Mouse (Mus musculus): ENCODE results near the gene Snx1. TPM values are rescaled to one million over a fixed set of nuclear protein-coding genes. Genes with fewer than 3 reads are reported as not detected.
A peak's percentile ranks its signal among the peaks of the same experiment; 100 is the strongest.

The Snx1 gene
- polyA plus RNA-seq, 1 experiment from 2014 or later: 124 TPM

DNA sequence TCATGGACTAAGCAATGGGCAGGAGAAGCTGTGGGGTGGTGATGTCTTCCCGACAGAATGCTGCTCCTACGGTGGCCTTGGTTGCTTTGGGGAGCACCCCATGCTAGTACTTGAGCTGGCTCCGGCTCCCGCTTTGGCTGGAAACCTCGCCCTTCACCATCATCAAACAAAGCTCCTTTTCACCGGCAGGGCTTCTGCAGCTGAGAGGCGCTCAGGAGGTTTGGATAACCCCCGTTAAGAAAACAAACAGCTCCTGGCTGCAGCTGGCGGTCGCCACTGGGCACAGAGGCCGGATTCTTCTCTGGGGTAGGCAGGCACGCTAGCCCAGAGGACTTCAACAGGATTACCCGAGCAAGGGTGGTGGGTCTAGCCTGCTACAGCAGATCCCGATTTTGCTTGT lies 47.9 kb downstream of the Snx1 start:
- WGBS: 6% methylated on average over 14 of the region's 14 CpGs
- peaks cover 16% of the 10 kb centered on the region for H3K4me1 ChIP-seq
- H3K4me3 ChIP-seq: peak overlapping the region; percentile 39
- H3K27me3 ChIP-seq (replicated peaks; ENCODE audit: low read depth, poor library complexity, severe bottlenecking): no peaks in the 10 kb centered on the region
- peak overlapping the region; percentile 26 for H3K27ac ChIP-seq (replicated peaks)
- no peaks in the 10 kb centered on the region for H3K36me3 ChIP-seq (replicated peaks)
- 0 out of 2 replicates have a peak, but pooled peaks cover 6% of the 10 kb centered on the region for H3K9me3 ChIP-seq
- DNase-seq (ENCODE audit: low spot score): peak; percentile 78

DNA sequence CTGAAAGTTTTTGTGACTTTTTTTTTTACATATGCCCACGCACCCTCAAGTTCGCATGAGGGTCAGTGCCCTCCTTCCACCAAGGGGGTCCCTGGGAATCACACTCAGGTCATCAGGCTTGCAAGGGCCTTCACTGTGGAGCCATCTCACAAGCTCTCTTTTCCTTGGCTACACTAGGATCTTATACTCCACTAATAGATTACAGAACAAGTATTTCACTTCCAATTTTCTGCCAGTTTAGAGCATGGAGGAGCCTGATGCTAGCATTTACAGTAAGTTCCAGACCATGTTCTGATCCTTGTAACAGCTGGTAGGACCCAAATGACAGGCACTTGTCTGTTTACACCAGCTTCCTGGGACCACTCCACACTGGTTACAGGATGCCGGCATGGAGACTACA lies 48.3 kb downstream of the Snx1 start:
- WGBS: 57% methylated on average over 3 of the region's 3 CpGs
- H3K27ac ChIP-seq (replicated peaks): peak overlapping the region; percentile 26
- H3K4me3 ChIP-seq: peak overlapping the region; percentile 39; the same call in 1 of the 2 replicates

DNA sequence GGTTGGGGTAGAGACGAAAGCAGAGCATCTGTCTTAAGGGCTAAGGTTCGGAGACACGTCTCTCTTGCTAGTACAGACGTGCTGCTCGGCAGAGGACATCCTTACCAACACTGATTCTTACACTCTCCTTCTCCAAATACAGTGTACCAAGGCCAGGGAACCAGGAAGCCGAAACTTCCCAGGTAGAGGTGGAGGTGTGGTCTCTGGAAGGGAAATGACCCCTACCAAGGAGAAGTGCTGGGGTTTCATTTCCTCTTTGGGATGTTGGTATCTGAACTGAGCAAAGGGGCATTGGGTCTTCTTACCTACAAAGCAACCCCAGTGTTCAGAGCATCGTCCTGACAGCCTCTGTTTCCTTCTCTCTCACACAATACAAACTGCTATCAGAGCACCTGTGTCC lies 53.6 kb downstream of the Snx1 start:
- 0 out of 2 replicates have a peak, but pooled peaks cover 6% of the 10 kb centered on the region for H3K9me3 ChIP-seq
- peaks cover 36% of the 10 kb centered on the region for H3K27me3 ChIP-seq (replicated peaks; ENCODE audit: low read depth, poor library complexity, severe bottlenecking)
- WGBS: 90% methylated on average over 7 of the region's 7 CpGs
- no peak for DNase-seq (ENCODE audit: low spot score)
- H3K4me1 ChIP-seq: peaks cover 16% of the 10 kb centered on the region
- peaks cover under 1% of the 10 kb centered on the region; the same call in 1 of the 2 replicates for H3K36me3 ChIP-seq (replicated peaks)
- H3K4me3 ChIP-seq: no peak overlapping the region
- no peak overlapping the region for H3K27ac ChIP-seq (replicated peaks)

More for the DNA sequence above, 48.3 kb downstream of the Snx1 start:
- DNase-seq (ENCODE audit: low spot score): no peak
- Histone ChIP-seq H3K4me1 (peaks cover 16% of the 10 kb centered on the region), H3K36me3 (replicated peaks) (no peaks in the 10 kb centered on the region), H3K27me3 (replicated peaks; ENCODE audit: low read depth, poor library complexity, severe bottlenecking) (no peaks in the 10 kb centered on the region), H3K9me3 (0 out of 2 replicates have a peak, but pooled peaks cover 6% of the 10 kb centered on the region)

DNA sequence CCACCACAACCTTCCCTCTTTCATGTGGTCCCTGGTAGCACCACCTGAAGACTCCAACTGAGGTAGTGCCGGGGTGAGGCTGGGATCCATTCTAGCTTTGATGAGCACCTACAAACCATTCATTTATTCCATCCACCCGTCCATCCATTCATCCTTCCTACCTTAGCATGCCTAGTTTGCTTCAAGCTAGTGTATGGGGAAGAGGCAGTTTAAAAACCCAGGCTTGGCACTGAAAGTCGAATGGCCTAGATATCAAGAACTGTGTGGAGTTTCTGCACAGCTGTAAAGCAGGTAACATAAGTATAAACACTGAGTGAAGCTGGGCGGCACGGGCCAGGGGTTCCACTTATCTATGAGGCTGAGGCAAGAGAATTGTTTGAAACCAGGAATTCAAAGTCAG lies 56.2 kb downstream of the Snx1 start:
- Histone ChIP-seq H3K27ac (replicated peaks) (no peak overlapping the region), H3K36me3 (replicated peaks) (peaks cover 27% of the 10 kb centered on the region), H3K4me1 (peaks cover 23% of the 10 kb centered on the region), H3K27me3 (replicated peaks; ENCODE audit: low read depth, poor library complexity, severe bottlenecking) (peaks cover 49% of the 10 kb centered on the region), H3K9me3 (0 out of 2 replicates have a peak, but pooled peaks cover 6% of the 10 kb centered on the region), H3K4me3 (peak overlapping the region; percentile 65; the same call in 1 of the 2 replicates)
- DNase-seq (ENCODE audit: low spot score): no peak
- WGBS: 89% methylated on average over 5 of the region's 5 CpGs

DNA sequence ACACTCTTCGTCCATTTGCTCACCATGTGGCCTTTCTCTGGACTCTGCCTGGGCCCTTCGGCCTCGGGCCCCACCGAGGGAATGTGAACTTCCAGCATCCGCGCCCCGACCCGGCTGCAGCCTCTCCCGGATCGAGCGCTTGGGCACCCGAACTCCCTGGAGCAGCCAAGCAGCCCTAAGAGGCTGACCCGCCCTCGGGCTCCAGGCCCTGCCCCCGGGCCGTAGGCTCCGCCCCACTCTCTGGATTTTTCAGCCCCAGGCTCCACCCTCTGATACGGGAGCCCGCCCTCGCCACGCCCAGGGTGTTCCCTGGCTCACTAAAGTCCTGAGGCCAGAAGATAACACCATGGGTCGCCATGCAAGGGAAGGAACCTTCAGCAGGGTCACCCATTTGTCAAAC lies 56.8 kb downstream of the Snx1 start, which contains the start of gene Snx22:
TSS of gene Snx22 (minus strand) at position 137 of the 400 bp plus-strand sequence.
- Histone ChIP-seq H3K27me3 (replicated peaks; ENCODE audit: low read depth, poor library complexity, severe bottlenecking) (peaks cover 49% of the 10 kb centered on the region), H3K9me3 (0 out of 2 replicates have a peak, but pooled peaks cover 5% of the 10 kb centered on the region), H3K4me3 (peak within 1 kb of the TSS; percentile 65), H3K27ac (replicated peaks) (peak within 1 kb of the TSS; percentile 63), H3K4me1 (peaks cover 23% of the 10 kb centered on the region), H3K36me3 (replicated peaks) (peaks cover 31% of the 10 kb centered on the region)
- 2% methylated on average over 22 of the region's 22 CpGs for WGBS
- DNase-seq (ENCODE audit: low spot score): peak; percentile 87

DNA sequence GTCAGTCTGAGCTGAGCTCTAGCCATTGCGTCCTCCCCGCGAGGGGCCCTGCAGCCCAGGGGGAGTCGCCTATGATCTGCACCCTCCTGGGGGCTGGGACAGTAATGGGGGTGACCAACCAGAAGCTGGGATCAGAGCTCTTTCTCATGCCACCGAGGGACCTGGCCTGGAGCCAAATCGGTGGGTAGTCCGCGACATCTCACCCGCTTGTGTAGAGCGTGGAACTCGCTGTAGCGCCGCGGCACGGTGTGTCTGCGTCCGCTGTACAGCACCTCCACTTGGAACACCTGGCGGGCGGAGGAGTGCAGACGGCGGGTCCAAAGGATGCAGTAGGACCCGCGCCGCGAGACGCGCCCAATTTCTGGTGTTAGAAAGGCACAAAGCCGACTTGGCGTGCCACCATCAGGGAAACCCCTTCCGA lies 57.4 kb downstream of the Snx1 start:
- peak overlapping the region; percentile 63 for H3K27ac ChIP-seq (replicated peaks)
- H3K4me3 ChIP-seq: peak overlapping the region; percentile 65
- H3K36me3 ChIP-seq (replicated peaks): peaks cover 37% of the 10 kb centered on the region
- WGBS: 1% methylated on average over 30 of the region's 30 CpGs
- no peaks in the 10 kb centered on the region for H3K9me3 ChIP-seq
- DNase-seq (ENCODE audit: low spot score): peak; percentile 51
- peaks cover 23% of the 10 kb centered on the region for H3K4me1 ChIP-seq
- peaks cover 49% of the 10 kb centered on the region for H3K27me3 ChIP-seq (replicated peaks; ENCODE audit: low read depth, poor library complexity, severe bottlenecking)

DNA sequence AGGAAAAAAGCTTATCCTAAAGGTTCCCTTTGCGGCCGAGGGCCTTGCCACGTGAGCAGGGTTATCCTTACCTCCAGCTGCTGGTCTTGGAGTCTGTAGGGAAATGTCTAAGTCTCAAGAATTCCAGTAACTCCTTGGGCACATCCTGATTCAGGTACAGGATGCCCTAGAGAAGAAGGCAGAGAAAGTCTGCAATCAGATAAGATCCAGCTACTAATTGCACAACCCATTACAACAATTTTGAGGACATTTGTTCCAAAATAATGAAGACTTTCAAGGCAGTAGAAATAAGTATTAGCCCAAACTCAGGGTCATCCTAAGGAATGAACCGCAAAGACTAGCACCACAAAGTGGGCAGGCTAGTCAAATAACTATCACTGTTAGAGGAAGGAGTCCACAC lies 58.3 kb downstream of the Snx1 start:
- no peak for DNase-seq (ENCODE audit: low spot score)
- Histone ChIP-seq H3K4me3 (peak overlapping the region; percentile 65; the same call in 1 of the 2 replicates), H3K9me3 (no peaks in the 10 kb centered on the region), H3K27me3 (replicated peaks; ENCODE audit: low read depth, poor library complexity, severe bottlenecking) (peaks cover 49% of the 10 kb centered on the region), H3K36me3 (replicated peaks) (peaks cover 46% of the 10 kb centered on the region), H3K27ac (replicated peaks) (no peak overlapping the region), H3K4me1 (peaks cover 23% of the 10 kb centered on the region)
- 48% methylated on average over 4 of the region's 4 CpGs for WGBS

DNA sequence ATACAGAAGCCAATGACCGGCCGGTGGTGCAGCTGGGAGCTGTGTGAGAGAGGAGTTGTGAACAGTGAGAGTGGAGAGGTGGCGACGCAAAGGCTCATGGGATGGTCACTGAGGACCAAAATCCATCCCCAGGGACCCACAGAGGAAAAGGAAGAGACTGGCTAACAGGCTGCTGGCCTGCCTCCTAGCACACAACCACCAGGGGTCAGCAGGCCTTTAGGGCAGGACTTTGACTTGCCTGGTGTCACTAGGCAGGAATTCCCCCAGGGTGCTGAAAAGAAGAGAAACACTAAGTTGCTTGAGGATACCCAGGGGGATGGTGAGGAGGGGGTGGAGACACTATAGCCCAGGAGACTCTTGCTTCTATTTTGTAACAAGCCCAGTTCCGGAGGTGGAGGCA lies 58.8 kb downstream of the Snx1 start:
- 14% methylated on average over 5 of the region's 5 CpGs for WGBS
- DNase-seq (ENCODE audit: low spot score): peak; percentile 53
- Histone ChIP-seq H3K27ac (replicated peaks) (no peak overlapping the region), H3K9me3 (no peaks in the 10 kb centered on the region), H3K4me3 (no peak overlapping the region), H3K4me1 (peaks cover 23% of the 10 kb centered on the region), H3K27me3 (replicated peaks; ENCODE audit: low read depth, poor library complexity, severe bottlenecking) (peaks cover 49% of the 10 kb centered on the region), H3K36me3 (replicated peaks) (peaks cover 51% of the 10 kb centered on the region)

DNA sequence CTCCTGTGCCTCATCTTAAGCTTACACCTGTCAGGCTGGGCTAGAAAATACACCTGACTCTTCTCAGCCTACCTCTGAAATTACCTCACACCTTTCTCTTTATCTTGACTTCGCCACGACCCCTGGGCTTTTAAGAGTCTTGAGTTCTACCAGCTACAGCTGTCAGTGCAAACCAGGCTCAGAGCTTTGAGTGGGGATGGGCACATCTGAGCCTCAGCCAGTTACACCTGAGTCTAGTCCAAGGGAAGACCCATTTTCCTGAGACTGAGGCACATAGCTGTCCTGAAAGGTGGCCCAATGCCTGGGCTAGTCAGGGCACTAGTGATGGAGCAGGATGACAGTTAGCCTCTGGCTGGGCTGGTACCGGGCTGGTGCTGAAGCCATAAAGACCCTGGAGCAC lies 59.6 kb downstream of the Snx1 start:
- H3K9me3 ChIP-seq: no peaks in the 10 kb centered on the region
- DNase-seq (ENCODE audit: low spot score): no peak
- H3K4me1 ChIP-seq: peaks cover 23% of the 10 kb centered on the region
- H3K27ac ChIP-seq (replicated peaks): no peak overlapping the region
- no peak overlapping the region for H3K4me3 ChIP-seq
- 90% methylated on average over 3 of the region's 3 CpGs for WGBS
- H3K36me3 ChIP-seq (replicated peaks): peaks cover 55% of the 10 kb centered on the region
- peaks cover 49% of the 10 kb centered on the region for H3K27me3 ChIP-seq (replicated peaks; ENCODE audit: low read depth, poor library complexity, severe bottlenecking)

DNA sequence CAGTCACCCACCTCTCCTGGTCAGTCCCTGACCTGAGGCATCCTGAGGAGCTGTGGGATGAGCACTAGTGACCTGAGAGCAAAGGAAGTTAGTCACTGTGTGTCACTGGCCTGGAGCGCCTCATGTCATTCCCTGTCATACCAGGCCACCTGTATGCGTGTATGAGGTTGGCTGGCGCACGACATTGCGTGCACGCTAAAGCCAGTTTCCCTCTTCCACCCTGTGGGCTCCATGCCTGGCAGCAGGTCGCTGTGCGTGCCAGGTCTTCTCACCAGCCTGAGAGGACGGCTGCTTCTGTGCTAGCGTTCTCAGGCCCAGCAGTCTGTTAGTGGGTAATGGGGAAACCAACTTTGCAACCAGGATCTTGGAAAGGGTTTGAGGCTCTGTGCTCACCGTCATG lies 62.1 kb downstream of the Snx1 start:
- no peaks in the 10 kb centered on the region for H3K9me3 ChIP-seq
- 97% methylated on average over 11 of the region's 11 CpGs for WGBS
- peaks cover 32% of the 10 kb centered on the region for H3K4me1 ChIP-seq
- no peak for DNase-seq (ENCODE audit: low spot score)
- H3K36me3 ChIP-seq (replicated peaks): peaks cover 55% of the 10 kb centered on the region
- peaks cover 29% of the 10 kb centered on the region for H3K27me3 ChIP-seq (replicated peaks; ENCODE audit: low read depth, poor library complexity, severe bottlenecking)
- H3K27ac ChIP-seq (replicated peaks): no peak overlapping the region
- no peak overlapping the region for H3K4me3 ChIP-seq

DNA sequence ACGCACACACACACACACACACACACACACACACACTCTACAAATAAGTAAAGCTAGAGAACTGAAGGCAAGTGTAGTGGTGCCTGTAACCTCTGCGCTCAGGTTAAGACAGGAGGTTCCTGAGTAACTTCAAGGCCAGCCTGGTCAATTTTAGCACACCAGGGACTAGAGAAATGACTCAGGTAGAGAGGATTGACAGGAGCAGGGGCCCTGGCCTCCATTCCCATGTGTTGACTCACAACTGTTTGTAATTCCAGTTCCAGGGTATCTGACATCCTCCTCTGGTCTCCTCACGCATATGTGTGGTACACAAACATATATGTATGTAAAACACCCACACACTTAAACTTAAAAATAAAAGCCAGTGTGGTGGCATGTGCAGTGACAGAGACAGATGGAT lies 62.9 kb downstream of the Snx1 start:
- Histone ChIP-seq H3K36me3 (replicated peaks) (peaks cover 55% of the 10 kb centered on the region), H3K4me3 (no peak overlapping the region), H3K27ac (replicated peaks) (no peak overlapping the region), H3K4me1 (peaks cover 32% of the 10 kb centered on the region), H3K9me3 (no peaks in the 10 kb centered on the region), H3K27me3 (replicated peaks; ENCODE audit: low read depth, poor library complexity, severe bottlenecking) (peaks cover 20% of the 10 kb centered on the region)
- WGBS: 90% methylated on average over 3 of the region's 3 CpGs
- DNase-seq (ENCODE audit: low spot score): no peak

DNA sequence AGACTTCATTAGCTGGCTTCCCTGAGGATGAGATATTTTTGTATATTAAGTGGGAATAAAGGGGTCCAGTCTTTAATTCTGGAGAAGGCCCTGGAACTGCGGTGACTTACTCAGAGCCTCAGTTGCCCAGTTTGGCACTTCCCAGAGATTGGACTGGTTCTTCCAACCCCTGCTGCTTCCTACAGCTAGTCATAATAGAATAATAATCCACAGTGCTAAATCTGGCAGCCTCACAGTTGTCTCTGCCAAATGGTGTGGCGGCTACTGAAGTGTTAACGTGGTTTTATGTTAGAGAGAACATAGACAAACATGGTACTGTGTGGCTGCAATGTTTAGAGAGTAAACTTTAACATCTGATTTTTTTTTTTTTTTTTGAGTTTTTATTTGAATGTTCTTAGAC lies 64.7 kb downstream of the Snx1 start:
- peaks cover 44% of the 10 kb centered on the region for H3K36me3 ChIP-seq (replicated peaks)
- no peak for DNase-seq (ENCODE audit: low spot score)
- peaks cover 24% of the 10 kb centered on the region for H3K4me1 ChIP-seq
- peak overlapping the region; percentile 92; the same call in 1 of the 2 replicates for H3K27ac ChIP-seq (replicated peaks)
- WGBS: 94% methylated on average over 3 of the region's 3 CpGs
- peak overlapping the region; percentile 83 for H3K4me3 ChIP-seq
- H3K27me3 ChIP-seq (replicated peaks; ENCODE audit: low read depth, poor library complexity, severe bottlenecking): peaks cover 2% of the 10 kb centered on the region; the same call in 1 of the 2 replicates
- no peaks in the 10 kb centered on the region for H3K9me3 ChIP-seq

DNA sequence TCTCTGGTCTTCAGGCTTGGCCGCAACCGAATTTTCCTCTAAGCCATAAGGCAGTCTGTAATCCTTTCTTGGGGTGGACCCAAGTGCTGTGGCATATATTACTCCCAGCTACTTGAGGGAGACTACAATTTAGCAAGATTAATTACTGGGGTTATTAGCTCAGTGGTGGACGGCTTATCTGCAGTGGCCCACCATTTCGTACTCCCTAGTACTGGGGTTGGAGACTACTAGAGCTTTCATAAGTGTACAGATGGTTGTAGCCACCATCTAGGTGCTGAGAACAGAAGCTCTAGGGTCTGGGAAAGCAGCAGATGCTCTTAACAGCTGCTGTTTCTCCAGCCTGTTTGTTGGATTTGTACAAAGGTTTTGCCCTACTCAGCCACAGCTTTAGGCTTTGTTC lies 65.4 kb downstream of the Snx1 start:
- WGBS: 46% methylated on average over 4 of the region's 4 CpGs
- Histone ChIP-seq H3K4me1 (peaks cover 24% of the 10 kb centered on the region), H3K4me3 (peak overlapping the region; percentile 83), H3K36me3 (replicated peaks) (peaks cover 37% of the 10 kb centered on the region), H3K27me3 (replicated peaks; ENCODE audit: low read depth, poor library complexity, severe bottlenecking) (no peaks in the 10 kb centered on the region), H3K9me3 (no peaks in the 10 kb centered on the region), H3K27ac (replicated peaks) (peak overlapping the region; percentile 92)
- DNase-seq (ENCODE audit: low spot score): no peak
